ENCODE assay signal across 43 mouse cellular contexts in the genomic region with DNA sequence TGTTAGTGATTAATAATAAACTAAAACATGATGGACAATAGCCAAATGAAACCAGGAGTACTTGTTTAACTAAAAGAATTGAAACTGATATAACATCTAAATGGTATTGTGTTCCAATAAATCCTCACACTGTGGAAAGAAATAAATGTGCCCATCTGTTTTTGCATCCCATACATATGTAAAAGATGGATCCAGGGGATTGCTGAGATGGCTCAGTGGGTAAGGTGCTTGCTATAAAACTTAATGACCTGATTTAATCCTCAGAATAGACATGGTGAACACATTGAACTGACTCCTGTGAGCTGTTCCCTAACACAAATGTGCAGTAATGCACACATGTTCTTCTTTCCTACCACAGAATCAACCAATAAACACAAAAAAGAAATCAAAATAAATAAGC. TPM values are rescaled to one million over a fixed set of nuclear protein-coding genes. Genes with fewer than 3 reads are reported as not detected.
"Had no signal": no experiment of that assay in that cellular context is flagged by ENCODE, and none has a peak within 500 bp of the region (broad histone marks: within the 10 kb centered on the region; RNA-seq: fewer than 3 reads in every experiment).

No protein-coding gene starts in this region.

- H3K9me3 ChIP-seq: heart, embryonic 10.5 days; heart, embryonic 13.5 days; heart, embryonic 15.5 days; hindbrain, embryonic 13.5 days; hindbrain, embryonic 15.5 days; intestine, embryonic 15.5 days; kidney, embryonic 15.5 days had no signal

- H3K36me3 ChIP-seq: heart, embryonic 10.5 days; heart, embryonic 12.5 days; heart, embryonic 13.5 days; heart, embryonic 15.5 days; hindbrain, embryonic 10.5 days; hindbrain, embryonic 12.5 days; hindbrain, embryonic 13.5 days; hindbrain, embryonic 15.5 days; intestine, embryonic 15.5 days; kidney, embryonic 15.5 days had no signal

- H3K27me3 ChIP-seq: heart, embryonic 12.5 days; heart, embryonic 13.5 days; heart, embryonic 15.5 days; hindbrain, embryonic 12.5 days; hindbrain, embryonic 13.5 days; hindbrain, embryonic 15.5 days; intestine, embryonic 15.5 days; kidney, embryonic 15.5 days had no signal

- H3K4me1 ChIP-seq: heart, embryonic 10.5 days; heart, embryonic 12.5 days; heart, embryonic 13.5 days; heart, embryonic 15.5 days; hindbrain, embryonic 10.5 days; hindbrain, embryonic 12.5 days; hindbrain, embryonic 13.5 days; hindbrain, embryonic 15.5 days; intestine, embryonic 15.5 days; kidney, embryonic 15.5 days had no signal

- H3K4me3 ChIP-seq: heart, embryonic 10.5 days; heart, embryonic 12.5 days; heart, embryonic 13.5 days; heart, embryonic 15.5 days; hindbrain, embryonic 10.5 days; hindbrain, embryonic 12.5 days; hindbrain, embryonic 13.5 days; hindbrain, embryonic 15.5 days; intestine, embryonic 15.5 days; kidney, embryonic 15.5 days; layer of hippocampus, adult 2 months had no signal

- ATAC-seq: hindbrain, embryonic 16.5 days; hindbrain, postnatal 0 days; inflammation-experienced regulatory T-cells, adult 6 months; intestine, embryonic 15.5 days; intestine, embryonic 16.5 days; intestine, postnatal 0 days had no signal

- H3K27ac ChIP-seq: heart, embryonic 10.5 days; heart, embryonic 13.5 days; heart, embryonic 15.5 days; hindbrain, embryonic 10.5 days; hindbrain, embryonic 12.5 days; hindbrain, embryonic 13.5 days; hindbrain, embryonic 14.5 days; hindbrain, embryonic 15.5 days; hindbrain, postnatal 0 days; intestine, embryonic 15.5 days; kidney, embryonic 15.5 days; kidney, postnatal 0 days; layer of hippocampus, adult 2 months had no signal

- H3K4me2 ChIP-seq: heart, embryonic 11.5 days; heart, embryonic 12.5 days; heart, embryonic 13.5 days; heart, embryonic 15.5 days; hindbrain, embryonic 12.5 days; hindbrain, embryonic 13.5 days; hindbrain, embryonic 14.5 days; hindbrain, embryonic 15.5 days; intestine, embryonic 15.5 days; kidney, embryonic 15.5 days had no signal

- H3K9ac ChIP-seq: heart, embryonic 12.5 days; heart, embryonic 13.5 days; heart, embryonic 15.5 days; hindbrain, embryonic 12.5 days; hindbrain, embryonic 13.5 days; hindbrain, embryonic 14.5 days; hindbrain, embryonic 15.5 days; intestine, embryonic 15.5 days; kidney, embryonic 15.5 days had no signal

- DNase-seq: heart, postnatal 10 days; heart, postnatal 14 days; heart, postnatal 36 days; heart, postnatal 4 days; kidney, adult 11 months; kidney, adult 18-20 months; kidney, adult 2 months; kidney, adult 8-10 months; kidney, adult 9 months; kidney, postnatal 10 days; kidney, postnatal 14 days; kidney, postnatal 25 days; kidney, postnatal 36 days; kidney, postnatal 4 days; layer of hippocampus, adult 9-11 months; layer of hippocampus, postnatal 36 days had no signal

RNA-seq across cellular contexts. Expression of gene Pate1, which starts 4.7 kb away (rescaled TPM):
- polyA plus RNA-seq: heart, embryonic 11.5 days; heart, embryonic 12.5 days; heart, embryonic 13.5 days; heart, embryonic 14.5 days; heart, embryonic 15.5 days; heart, embryonic 16.5 days; heart, postnatal 0 days; hindbrain, embryonic 10.5 days; hindbrain, embryonic 12.5 days; hindbrain, embryonic 13.5 days; hindbrain, embryonic 14.5 days; hindbrain, embryonic 15.5 days; hindbrain, embryonic 16.5 days; hindbrain, postnatal 0 days; inflammation-experienced regulatory T-cells, adult 6 months; intestine, embryonic 14.5 days; intestine, embryonic 15.5 days; intestine, embryonic 16.5 days; intestine, postnatal 0 days; kidney, adult 2 months; kidney, embryonic 14.5 days; kidney, embryonic 15.5 days; kidney, embryonic 16.5 days; kidney, postnatal 0 days; large intestine, adult 2 months had no signal

RNA-seq across cellular contexts. Expression of gene Pate3, which starts 43.9 kb away (rescaled TPM):
- polyA plus RNA-seq: heart, embryonic 10.5 days; heart, embryonic 11.5 days; heart, embryonic 12.5 days; heart, embryonic 13.5 days; heart, embryonic 14.5 days; heart, embryonic 15.5 days; heart, embryonic 16.5 days; heart, postnatal 0 days; hindbrain, embryonic 10.5 days; hindbrain, embryonic 12.5 days; hindbrain, embryonic 13.5 days; hindbrain, embryonic 14.5 days; hindbrain, embryonic 15.5 days; hindbrain, embryonic 16.5 days; hindbrain, postnatal 0 days; inflammation-experienced regulatory T-cells, adult 6 months; intestine, embryonic 15.5 days; intestine, embryonic 16.5 days; intestine, postnatal 0 days; kidney, adult 2 months; kidney, embryonic 14.5 days; kidney, embryonic 15.5 days; kidney, embryonic 16.5 days; kidney, postnatal 0 days; large intestine, adult 2 months had no signal

RNA-seq across cellular contexts. Expression of gene Gm17677, which starts 48.9 kb away (rescaled TPM):
- polyA plus RNA-seq: heart, embryonic 10.5 days; heart, embryonic 11.5 days; heart, embryonic 12.5 days; heart, embryonic 13.5 days; heart, embryonic 14.5 days; heart, embryonic 15.5 days; heart, embryonic 16.5 days; heart, postnatal 0 days; hindbrain, embryonic 10.5 days; hindbrain, embryonic 11.5 days; hindbrain, embryonic 12.5 days; hindbrain, embryonic 13.5 days; hindbrain, embryonic 14.5 days; hindbrain, embryonic 15.5 days; hindbrain, embryonic 16.5 days; hindbrain, postnatal 0 days; inflammation-experienced regulatory T-cells, adult 6 months; intestine, embryonic 14.5 days; intestine, embryonic 15.5 days; intestine, embryonic 16.5 days; intestine, postnatal 0 days; kidney, adult 2 months; kidney, embryonic 14.5 days; kidney, embryonic 15.5 days; kidney, embryonic 16.5 days; kidney, postnatal 0 days; large intestine, adult 2 months had no signal
